In genomic region chr4:3068306-3069223, GRCm38 (mm10) we compare ENCODE assay signal across 7 mouse cellular contexts.
DNase-seq lines count a peak whose midpoint lies in the region; ATAC-seq lines count a peak whose summit lies in the region.

No protein-coding gene starts in this region.

- ATAC-seq in forebrain, embryonic 14.5 days = peak; percentile 3; the same call in 1 of the 2 replicates
- peak; percentile 18 for ATAC-seq in heart, embryonic 12.5 days (ENCODE audit: insufficient number of reproducible peaks, low FRiP score)
- peak; percentile 4; the same call in 1 of the 2 replicates for ATAC-seq in midbrain, embryonic 14.5 days (ENCODE audit: low FRiP score, low TSS enrichment)
- ATAC-seq in frontal cortex, adult (ENCODE audit: low TSS enrichment) = no peak

- DNase-seq in layer of hippocampus, adult 11-12 months (ENCODE audit: low spot score) = peak; percentile 1
- DNase-seq in layer of hippocampus, adult 18-20 months (ENCODE audit: low spot score in 2 of 2) = no peak
- DNase-seq in forebrain, embryonic 14.5 days (ENCODE audit: low spot score) = no peak
- no peak for DNase-seq in midbrain, embryonic 14.5 days
- DNase-seq in embryo, embryonic 9.5 days (ENCODE audit: extremely low spot score) = no peak

- 89% methylated on average over 6 of the region's 6 CpGs for WGBS in forebrain, embryonic 14.5 days
- 76% methylated on average over 6 of the region's 6 CpGs for WGBS in heart, embryonic 12.5 days
- 82% methylated on average over 6 of the region's 6 CpGs for WGBS in midbrain, embryonic 14.5 days

- H3K27me3 ChIP-seq in forebrain, embryonic 14.5 days (replicated peaks; ENCODE audit: control insufficient read depth, insufficient read depth, low read length) = no peaks in the 10 kb centered on the region
- H3K27me3 ChIP-seq in heart, embryonic 12.5 days (replicated peaks) = no peaks in the 10 kb centered on the region
- H3K27me3 ChIP-seq in midbrain, embryonic 14.5 days (ENCODE audit: control insufficient read depth, insufficient read depth, low read length) = no peaks in the 10 kb centered on the region

- no peak overlapping the region for H3K9ac ChIP-seq in forebrain, embryonic 14.5 days (ENCODE audit: low read length)
- no peak overlapping the region for H3K9ac ChIP-seq in heart, embryonic 12.5 days
- no peak overlapping the region for H3K9ac ChIP-seq in midbrain, embryonic 14.5 days (replicated peaks; ENCODE audit: low read length)

- no peak overlapping the region for H3K4me3 ChIP-seq in forebrain, embryonic 14.5 days (ENCODE audit: low read depth, low read length)
- H3K4me3 ChIP-seq in heart, embryonic 12.5 days = no peak overlapping the region
- H3K4me3 ChIP-seq in midbrain, embryonic 14.5 days (replicated peaks; ENCODE audit: low read depth, low read length) = no peak overlapping the region

- no peaks in the 10 kb centered on the region for H3K4me1 ChIP-seq in forebrain, embryonic 14.5 days (ENCODE audit: control insufficient read depth, insufficient read depth, low read length)
- no peaks in the 10 kb centered on the region for H3K4me1 ChIP-seq in heart, embryonic 12.5 days (replicated peaks)
- H3K4me1 ChIP-seq in midbrain, embryonic 14.5 days (ENCODE audit: control insufficient read depth, insufficient read depth, low read length) = no peaks in the 10 kb centered on the region

- H3K9me3 ChIP-seq in forebrain, embryonic 14.5 days (replicated peaks; ENCODE audit: control insufficient read depth, low read length) = peaks cover 78% of the 10 kb centered on the region
- peaks cover 85% of the 10 kb centered on the region for H3K9me3 ChIP-seq in heart, embryonic 12.5 days (replicated peaks)
- peaks cover 77% of the 10 kb centered on the region for H3K9me3 ChIP-seq in midbrain, embryonic 14.5 days (ENCODE audit: control insufficient read depth, low read length)

- no peak overlapping the region for H3K4me2 ChIP-seq in forebrain, embryonic 14.5 days (ENCODE audit: low read length)
- H3K4me2 ChIP-seq in heart, embryonic 12.5 days = no peak overlapping the region
- H3K4me2 ChIP-seq in midbrain, embryonic 14.5 days (ENCODE audit: low read length) = no peak overlapping the region

- no peak overlapping the region for H3K27ac ChIP-seq in forebrain, embryonic 14.5 days (ENCODE audit: low read depth, low read length)
- no peak overlapping the region for H3K27ac ChIP-seq in heart, embryonic 12.5 days (ENCODE audit: poor library complexity, severe bottlenecking)
- no peak overlapping the region for H3K27ac ChIP-seq in midbrain, embryonic 14.5 days (replicated peaks; ENCODE audit: low read depth, low read length)

- no peaks in the 10 kb centered on the region for H3K36me3 ChIP-seq in forebrain, embryonic 14.5 days (ENCODE audit: control insufficient read depth, insufficient read depth, low read length)
- no peaks in the 10 kb centered on the region for H3K36me3 ChIP-seq in heart, embryonic 12.5 days
- no peaks in the 10 kb centered on the region for H3K36me3 ChIP-seq in midbrain, embryonic 14.5 days (ENCODE audit: control insufficient read depth, insufficient read depth, low read length)
